Mouse (Mus musculus): ENCODE measurements at regions not wholly inside any gene's neighbourhood (a gene's known extent, or its start where the extent isn't known, plus 50 kb on each side); places are given as distances from the start of the nearest gene placed in this dataset.
A peak's percentile ranks its signal among the peaks of the same experiment; 100 is the strongest.

GRCm38 (mm10) chr6:101593782-101594641 lies 216.3 kb upstream of the Pdzrn3 start:
- DNase-seq, result peak; percentile 8

- no peak for DNase-seq
Observed at GRCm38 (mm10) chr6:101585871-101586270, 208.2 kb upstream of the Pdzrn3 start.

GRCm38 (mm10) chr6:101580824-101581223 lies 203.1 kb upstream of the Pdzrn3 start:
- DNase-seq, result no peak

GRCm38 (mm10) chr6:101556096-101556495 lies 178.4 kb upstream of the Pdzrn3 start:
- no peak for DNase-seq

GRCm38 (mm10) chr6:101554965-101555604 lies 177.4 kb upstream of the Pdzrn3 start:
- DNase-seq, result no peak

GRCm38 (mm10) chr6:101550501-101551268 lies 173.0 kb upstream of the Pdzrn3 start:
- DNase-seq, result no peak

GRCm38 (mm10) chr6:101537581-101537980 lies 159.9 kb upstream of the Pdzrn3 start:
- no peak for DNase-seq

- peak; percentile 39 for DNase-seq
Observed at GRCm38 (mm10) chr6:101534214-101535052, 156.7 kb upstream of the Pdzrn3 start.

GRCm38 (mm10) chr6:101532436-101532835 lies 154.7 kb upstream of the Pdzrn3 start:
- peak; percentile 47 for DNase-seq

- peak; percentile 61 for DNase-seq
Observed at GRCm38 (mm10) chr6:101531914-101532313, 154.2 kb upstream of the Pdzrn3 start.

GRCm38 (mm10) chr6:101525129-101525528 lies 147.4 kb upstream of the Pdzrn3 start:
- DNase-seq, result no peak

GRCm38 (mm10) chr6:101521316-101521715 lies 143.6 kb upstream of the Pdzrn3 start:
- no peak for DNase-seq

- DNase-seq, result no peak
Observed at GRCm38 (mm10) chr6:101520755-101521154, 143.1 kb upstream of the Pdzrn3 start.

GRCm38 (mm10) chr6:101518904-101519701 lies 141.4 kb upstream of the Pdzrn3 start:
- DNase-seq, result no peak

GRCm38 (mm10) chr6:101517584-101517983 lies 139.9 kb upstream of the Pdzrn3 start:
- DNase-seq, result peak; percentile 28

GRCm38 (mm10) chr6:101513696-101514095 lies 136.0 kb upstream of the Pdzrn3 start:
- no peak for DNase-seq

- DNase-seq, result no peak
Observed at GRCm38 (mm10) chr6:101502149-101502548, 124.5 kb upstream of the Pdzrn3 start.

GRCm38 (mm10) chr6:101501716-101502115 lies 124.0 kb upstream of the Pdzrn3 start:
- DNase-seq, result no peak

- DNase-seq, result no peak
Observed at GRCm38 (mm10) chr6:101500202-101500601, 122.5 kb upstream of the Pdzrn3 start.

GRCm38 (mm10) chr6:101488466-101488865 lies 110.8 kb upstream of the Pdzrn3 start:
- no peak for DNase-seq

All from adrenal gland, adult 2 months (tissue).